In the genomic region with DNA sequence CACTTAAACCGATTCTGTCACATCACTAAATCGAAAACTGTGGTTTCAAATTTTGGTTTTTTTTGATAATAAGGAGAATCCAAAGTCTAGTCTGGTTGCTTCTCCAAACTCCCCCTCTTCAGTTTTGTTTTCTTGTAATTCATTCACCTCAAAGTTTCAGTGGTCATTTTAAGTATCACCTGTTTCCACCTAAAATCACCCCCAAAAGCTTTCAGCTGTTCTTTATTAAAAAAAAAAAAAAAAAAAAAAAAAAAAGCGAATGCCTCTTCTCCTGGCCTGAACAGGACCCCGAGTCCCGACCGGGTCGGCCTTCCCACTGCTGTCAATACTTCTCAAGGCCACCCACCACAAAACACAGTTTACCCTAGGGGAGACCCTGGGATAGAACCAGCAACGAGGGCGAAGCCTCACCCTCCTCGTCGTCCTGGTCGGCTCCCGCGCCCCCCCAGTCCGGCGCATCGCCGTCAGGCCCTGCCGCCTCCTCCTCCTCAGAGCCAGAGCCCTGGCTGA, we compare ENCODE assay signal across 8 mouse cellular contexts. TPM values are rescaled to one million over a fixed set of nuclear protein-coding genes. Genes with fewer than 3 reads are reported as not detected.
A peak's percentile ranks its signal among the peaks of the same experiment; 100 is the strongest.
DNase-seq lines count a peak whose midpoint lies in the region; ATAC-seq and TF ChIP-seq lines count a peak whose summit lies in the region.

No protein-coding gene starts in this region.

- peak overlapping the region; percentile 86 for H3K4me2 ChIP-seq in heart, postnatal 0 days (ENCODE audit: low read depth, low read length)
- peak overlapping the region; percentile 82 for H3K4me2 ChIP-seq in hindbrain, embryonic 13.5 days
- H3K4me2 ChIP-seq in midbrain, embryonic 13.5 days (replicated peaks): peak overlapping the region; percentile 87

- DNase-seq in heart, postnatal 0 days (ENCODE audit: low spot score): no peak
- no peak for DNase-seq in heart, postnatal 36 days
- no peak for DNase-seq in MEL (ENCODE audit: low read depth, low spot score)
- DNase-seq in ovary, adult 18-20 months (ENCODE audit: low spot score): no peak
- DNase-seq in retina, embryonic 14.5 days (ENCODE audit: low spot score): no peak

- TF ChIP-seq EP300 in heart, postnatal 0 days (IDR thresholded peaks at IDR 0.05; ENCODE audit: low read depth): no peak
- TF ChIP-seq EP300 in MEL (IDR thresholded peaks at IDR 0.05; ENCODE audit: low read depth in 1 of 2, low read length in 2 of 2): no peak

- peak; percentile 69; the same call in 1 of the 2 replicates for ATAC-seq in heart, postnatal 0 days (ENCODE audit: insufficient read depth, low read depth)
- no peak for ATAC-seq in hindbrain, embryonic 13.5 days (ENCODE audit: low FRiP score)
- ATAC-seq in midbrain, embryonic 13.5 days: no peak
- no peak for ATAC-seq in erythroid progenitor cell, adult 5-6 weeks (replicated peaks; ENCODE audit: low FRiP score, poor library complexity, severe bottlenecking)

- peak overlapping the region; percentile 93 for H3K9ac ChIP-seq in heart, postnatal 0 days (replicated peaks; ENCODE audit: low read depth, low read length)
- peak overlapping the region; percentile 76 for H3K9ac ChIP-seq in MEL (ENCODE audit: control insufficient read depth, low read depth, low read length, poor library complexity, severe bottlenecking)
- peak overlapping the region; percentile 97 for H3K9ac ChIP-seq in hindbrain, embryonic 13.5 days
- H3K9ac ChIP-seq in midbrain, embryonic 13.5 days (replicated peaks): peak overlapping the region; percentile 99

- TF ChIP-seq POLR2A in MEL (IDR thresholded peaks at IDR 0.05; ENCODE audit: control insufficient read depth in 1 of 2, insufficient read depth in 1 of 2, low read depth in 1 of 2, low read length in 2 of 2, poor library complexity in 1 of 2): no peak

- peaks cover 29% of the 10 kb centered on the region for H3K36me3 ChIP-seq in heart, postnatal 0 days (replicated peaks; ENCODE audit: control insufficient read depth, insufficient read depth, low read length)
- H3K36me3 ChIP-seq in MEL (ENCODE audit: control insufficient read depth in 1 of 2, insufficient read depth in 2 of 2, low read length in 2 of 2): peaks cover 23 to 31% of the 10 kb centered on the region in 2 experiments
- peaks cover 30% of the 10 kb centered on the region for H3K36me3 ChIP-seq in hindbrain, embryonic 13.5 days
- H3K36me3 ChIP-seq in midbrain, embryonic 13.5 days: peaks cover 23% of the 10 kb centered on the region

- peaks cover 32% of the 10 kb centered on the region for H3K79me2 ChIP-seq in MEL (ENCODE audit: control insufficient read depth, insufficient read depth, low read length, poor library complexity)

- no peaks in the 10 kb centered on the region for H3K9me3 ChIP-seq in heart, postnatal 0 days (replicated peaks; ENCODE audit: control insufficient read depth, low read length)
- no peaks in the 10 kb centered on the region for H3K9me3 ChIP-seq in MEL (replicated peaks; ENCODE audit: insufficient read depth, low read length)
- H3K9me3 ChIP-seq in hindbrain, embryonic 13.5 days: no peaks in the 10 kb centered on the region
- H3K9me3 ChIP-seq in midbrain, embryonic 13.5 days: no peaks in the 10 kb centered on the region

- no peak for TF ChIP-seq CTCF in heart, postnatal 0 days (IDR thresholded peaks at IDR 0.05; ENCODE audit: low read depth)
- no peak for TF ChIP-seq CTCF in MEL (IDR thresholded peaks at IDR 0.05 in 2 of 3, conservative IDR thresholded peaks at IDR 0.05 in 1 of 3; ENCODE audit: control insufficient read depth in 1 of 3, insufficient read depth in 1 of 3, low read depth in 2 of 3, low read length in 3 of 3, poor library complexity in 1 of 3, severe bottlenecking in 1 of 3)

- no peaks in the 10 kb centered on the region for H3K27me3 ChIP-seq in heart, postnatal 0 days (ENCODE audit: control insufficient read depth, insufficient read depth, low read length)
- no peaks in the 10 kb centered on the region for H3K27me3 ChIP-seq in MEL (ENCODE audit: control insufficient read depth in 1 of 2, insufficient read depth in 2 of 2, low read length in 2 of 2)
- H3K27me3 ChIP-seq in hindbrain, embryonic 13.5 days: no peaks in the 10 kb centered on the region
- H3K27me3 ChIP-seq in midbrain, embryonic 13.5 days: no peaks in the 10 kb centered on the region

- peak overlapping the region; percentile 93 for H3K4me3 ChIP-seq in heart, postnatal 0 days (ENCODE audit: low read depth, low read length)
- peak overlapping the region; percentile 60 to 75 for H3K4me3 ChIP-seq in MEL (ENCODE audit: control insufficient read depth in 1 of 2, insufficient read depth in 1 of 2, low read depth in 2 of 2, low read length in 2 of 2)
- H3K4me3 ChIP-seq in hindbrain, embryonic 13.5 days: peak overlapping the region; percentile 95
- H3K4me3 ChIP-seq in midbrain, embryonic 13.5 days (replicated peaks): peak overlapping the region; percentile 98

- peak overlapping the region; percentile 85 for H3K27ac ChIP-seq in heart, postnatal 0 days (ENCODE audit: low read depth)
- peak overlapping the region; percentile 77 for H3K27ac ChIP-seq in MEL (ENCODE audit: control insufficient read depth, low read depth, low read length)
- peak overlapping the region; percentile 93 for H3K27ac ChIP-seq in hindbrain, embryonic 13.5 days
- peak overlapping the region; percentile 88 for H3K27ac ChIP-seq in midbrain, embryonic 13.5 days

- 0 out of 2 replicates have a peak, but pooled peaks cover 7% of the 10 kb centered on the region for H3K4me1 ChIP-seq in heart, postnatal 0 days (ENCODE audit: control insufficient read depth, insufficient read depth)
- peaks cover 10 to 25% of the 10 kb centered on the region in 2 experiments for H3K4me1 ChIP-seq in MEL (ENCODE audit: control insufficient read depth in 1 of 2, insufficient read depth in 2 of 2, low read length in 2 of 2)
- peaks cover 27% of the 10 kb centered on the region for H3K4me1 ChIP-seq in hindbrain, embryonic 13.5 days (replicated peaks)
- H3K4me1 ChIP-seq in midbrain, embryonic 13.5 days (replicated peaks): peaks cover 28% of the 10 kb centered on the region

- intact Hi-C loops in heart, postnatal 36 days (cut with DNase I): loop anchor here (1.0 kb wide), 1 partner anchor 27 kb away; a partner anchor contains a TSS

- TF ChIP-seq RAD21 in MEL (IDR thresholded peaks at IDR 0.05; ENCODE audit: low read depth, low read length): no peak

- WGBS in heart, postnatal 0 days: 8% methylated on average over 19 of the region's 19 CpGs
- WGBS in hindbrain, embryonic 13.5 days: 10% methylated on average over 19 of the region's 19 CpGs
- WGBS in midbrain, embryonic 13.5 days: 10% methylated on average over 19 of the region's 19 CpGs

RNA-seq across cellular contexts. Expression of a gene that starts 0.5 kb away (rescaled TPM):
- total RNA-seq in heart, postnatal 0 days (2014; rRNA removed; ENCODE audit: low replicate concordance): 11.9 and 16.8 TPM in 2 replicates
- 13.7 and 14.8 TPM in 2 replicates for polyA plus RNA-seq in heart, postnatal 0 days (2015; fragmentation: Nextera tagmentation; extraction: Ambion mirVana)
- 10 to 100 TPM; 15.0 to 17.9 TPM for total RNA-seq in heart, postnatal 36 days (2021)
- 167 and 175 TPM in 2 replicates for total RNA-seq in MEL (2012; rRNA removed)
- 100 to 1,000 TPM; 185 to 478 TPM for polyA plus RNA-seq in MEL (2012; ENCODE audit: insufficient read depth in 1 of 2, insufficient read length in 2 of 2, low read depth in 1 of 2, low replicate concordance in 2 of 2, missing spikeins in 1 of 2)
- polyA plus RNA-seq in hindbrain, embryonic 13.5 days (2015; fragmentation: Nextera tagmentation; extraction: Ambion mirVana): 34.1 and 34.9 TPM in 2 replicates
- polyA plus RNA-seq in midbrain, embryonic 13.5 days (2015; fragmentation: Nextera tagmentation; extraction: Ambion mirVana): 34.8 and 38.5 TPM in 2 replicates
- total RNA-seq in erythroid progenitor cell, adult 5-6 weeks (2015; ENCODE audit: low replicate concordance): 12.6 and 14.4 TPM in 2 replicates
- total RNA-seq in erythroid progenitor cell, adult 5-6 weeks (2017; ENCODE audit: low replicate concordance): 12.9 and 16.0 TPM in 2 replicates

RNA-seq across cellular contexts. Expression of a gene that starts 26.8 kb away (rescaled TPM):
- 119 and 128 TPM in 2 replicates for total RNA-seq in heart, postnatal 0 days (2014; rRNA removed; ENCODE audit: low replicate concordance)
- polyA plus RNA-seq in heart, postnatal 0 days (2015; fragmentation: Nextera tagmentation; extraction: Ambion mirVana): 25.9 and 27.8 TPM in 2 replicates
- total RNA-seq in heart, postnatal 36 days (2021): 10 to 100 TPM; 26.0 to 29.1 TPM
- total RNA-seq in MEL (2012; rRNA removed): 688 and 860 TPM in 2 replicates
- 100 to 1,000 TPM; 298 to 548 TPM for polyA plus RNA-seq in MEL (2012; ENCODE audit: insufficient read depth in 1 of 2, insufficient read length in 2 of 2, low read depth in 1 of 2, low replicate concordance in 2 of 2, missing spikeins in 1 of 2)
- polyA plus RNA-seq in hindbrain, embryonic 13.5 days (2015; fragmentation: Nextera tagmentation; extraction: Ambion mirVana): 49.4 and 56.8 TPM in 2 replicates
- polyA plus RNA-seq in midbrain, embryonic 13.5 days (2015; fragmentation: Nextera tagmentation; extraction: Ambion mirVana): 55.7 and 57.7 TPM in 2 replicates
- total RNA-seq in erythroid progenitor cell, adult 5-6 weeks (2015; ENCODE audit: low replicate concordance): 113 and 124 TPM in 2 replicates
- total RNA-seq in erythroid progenitor cell, adult 5-6 weeks (2017; ENCODE audit: low replicate concordance): 307 and 435 TPM in 2 replicates

RNA-seq across cellular contexts. Expression of a gene that starts 27.1 kb away (rescaled TPM):
- total RNA-seq in heart, postnatal 0 days (2014; rRNA removed; ENCODE audit: low replicate concordance): 1.6 and 6.6 TPM in 2 replicates
- 6.4 and 6.8 TPM in 2 replicates for polyA plus RNA-seq in heart, postnatal 0 days (2015; fragmentation: Nextera tagmentation; extraction: Ambion mirVana)
- total RNA-seq in heart, postnatal 36 days (2021): 1 to 10 TPM; 6.1 to 6.5 TPM
- total RNA-seq in MEL (2012; rRNA removed): 10.4 and 12.8 TPM in 2 replicates
- 10 to 100 TPM; 31.8 to 56.2 TPM for polyA plus RNA-seq in MEL (2012; ENCODE audit: insufficient read depth in 1 of 2, insufficient read length in 2 of 2, low read depth in 1 of 2, low replicate concordance in 2 of 2, missing spikeins in 1 of 2)
- polyA plus RNA-seq in hindbrain, embryonic 13.5 days (2015; fragmentation: Nextera tagmentation; extraction: Ambion mirVana): 15.4 and 16.8 TPM in 2 replicates
- 12.7 and 13.4 TPM in 2 replicates for polyA plus RNA-seq in midbrain, embryonic 13.5 days (2015; fragmentation: Nextera tagmentation; extraction: Ambion mirVana)
- total RNA-seq in erythroid progenitor cell, adult 5-6 weeks (2015; ENCODE audit: low replicate concordance): 2.1 and 7.2 TPM in 2 replicates
- total RNA-seq in erythroid progenitor cell, adult 5-6 weeks (2017; ENCODE audit: low replicate concordance): 0.26 and 1.5 TPM in 2 replicates

RNA-seq across cellular contexts. Expression of a gene that starts 40.3 kb away (rescaled TPM):
- 1.6 TPM in 2 replicates for total RNA-seq in heart, postnatal 0 days (2014; rRNA removed; ENCODE audit: low replicate concordance)
- polyA plus RNA-seq in heart, postnatal 0 days (2015; fragmentation: Nextera tagmentation; extraction: Ambion mirVana): 1.1 and 1.5 TPM in 2 replicates
- under 1 TPM; 0.19 to 0.38 TPM for total RNA-seq in heart, postnatal 36 days (2021)
- 18.0 and 27.0 TPM in 2 replicates for total RNA-seq in MEL (2012; rRNA removed)
- 10 to 100 TPM in 1 of 2 experiments, not detected in 1; 23.5 TPM for polyA plus RNA-seq in MEL (2012; ENCODE audit: insufficient read depth in 1 of 2, insufficient read length in 2 of 2, low read depth in 1 of 2, low replicate concordance in 2 of 2, missing spikeins in 1 of 2)
- polyA plus RNA-seq in hindbrain, embryonic 13.5 days (2015; fragmentation: Nextera tagmentation; extraction: Ambion mirVana): 15.8 and 17.0 TPM in 2 replicates
- 9.9 and 11.2 TPM in 2 replicates for polyA plus RNA-seq in midbrain, embryonic 13.5 days (2015; fragmentation: Nextera tagmentation; extraction: Ambion mirVana)
- not detected in 2 replicates for total RNA-seq in erythroid progenitor cell, adult 5-6 weeks (2015; ENCODE audit: low replicate concordance)
- not detected in 2 replicates for total RNA-seq in erythroid progenitor cell, adult 5-6 weeks (2017; ENCODE audit: low replicate concordance)
